Mouse (Mus musculus) CH12.LX (cell line): ENCODE measurements around the gene Igflr1. TPM values are rescaled to one million over a fixed set of nuclear protein-coding genes. Genes with fewer than 3 reads are reported as not detected.

Experiments used
- DNase-seq: peaks from one replicate; pipeline ENCODE4 v3.0.0-alpha.2; 2013; ENCODE audit errors: extremely low read depth
- H3K27ac ChIP-seq: 2 replicates; pipeline ENCODE4 v1.5.1; 2012; ENCODE audit warnings: low read depth, mild to moderate bottlenecking, control low read depth, moderate library complexity; ENCODE audit not compliant: insufficient read depth
- H3K27me3 ChIP-seq: replicated peaks from 2 replicates; pipeline ENCODE3; 2012; ENCODE audit warnings: inconsistent platforms
- H3K36me3 ChIP-seq, 2 experiments: replicated peaks in 1 of 2; 2 replicates each; pipeline versions ENCODE3 to v1.6.1; 2012; ENCODE audit warnings: inconsistent platforms in 1 of 2, low read length in 1 of 2, mild to moderate bottlenecking in 1 of 2, mixed read lengths in 1 of 2, moderate library complexity in 1 of 2; ENCODE audit not compliant: control insufficient read depth in 1 of 2, insufficient read depth in 1 of 2
- H3K4me1 ChIP-seq, 2 experiments: 2 replicates each; pipeline ENCODE4 v1.6.1; 2012; ENCODE audit warnings: inconsistent platforms in 1 of 2, moderate library complexity in 1 of 2; ENCODE audit not compliant: insufficient read depth in 2 of 2, control insufficient read depth in 1 of 2
- H3K4me2 ChIP-seq: 2 replicates; pipeline ENCODE4 v1.6.1; 2012; ENCODE audit warnings: low read depth, mild to moderate bottlenecking, control low read depth; ENCODE audit not compliant: poor library complexity, insufficient read depth, severe bottlenecking
- H3K4me3 ChIP-seq, 3 experiments: fragments of 150-350 bp in 1 of 3; sonication (generic) in 1 of 3; replicated peaks in 1 of 3; 2 replicates each; pipeline versions ENCODE3 to v1.5.1; 2011 to 2012; ENCODE audit warnings: low read depth in 2 of 3, low read length in 2 of 3, mild to moderate bottlenecking in 2 of 3, moderate library complexity in 2 of 3, control low read depth in 1 of 3, improper control_type of control experiment in 1 of 3, inconsistent platforms in 1 of 3, mixed read lengths in 1 of 3; ENCODE audit not compliant: poor library complexity in 1 of 3
- H3K79me2 ChIP-seq: replicated peaks from 2 replicates; pipeline ENCODE4 v1.6.1; 2012; ENCODE audit warnings: mild to moderate bottlenecking, moderate library complexity; ENCODE audit not compliant: control insufficient read depth, poor library complexity, insufficient read depth, severe bottlenecking; ENCODE audit errors: extremely low read depth
- H3K9ac ChIP-seq: 2 replicates; pipeline ENCODE4 v1.6.1; 2012; ENCODE audit warnings: low read depth, mild to moderate bottlenecking, control low read depth, moderate library complexity; ENCODE audit not compliant: insufficient read depth
- H3K9me3 ChIP-seq: replicated peaks from 2 replicates; pipeline ENCODE3; 2012; ENCODE audit warnings: low read length, inconsistent platforms, mixed read lengths
- BHLHE40 ChIP-seq: IDR thresholded peaks from 2 replicates; pipeline ENCODE4 v1.6.1; 2011; ENCODE audit warnings: mild to moderate bottlenecking, low read depth, low read length, improper control_type of control experiment
- CHD2 ChIP-seq: IDR thresholded peaks from 2 replicates; pipeline ENCODE4 v1.6.1; 2011; ENCODE audit warnings: low read length, improper control_type of control experiment
- CTCF ChIP-seq, 2 experiments: IDR thresholded peaks in 1 of 2; conservative IDR thresholded peaks in 1 of 2; 2 replicates each; pipeline ENCODE4 v1.5.1; 2011 to 2012; ENCODE audit warnings: low read depth in 2 of 2, low read length in 2 of 2, improper control_type of control experiment in 1 of 2, inconsistent platforms in 1 of 2, mild to moderate bottlenecking in 1 of 2, moderate library complexity in 1 of 2
- E2F4 ChIP-seq: IDR thresholded peaks from 2 replicates; pipeline ENCODE4 v1.6.1; 2011; ENCODE audit warnings: low read depth, low read length, improper control_type of control experiment; ENCODE audit not compliant: insufficient replicate concordance
- ELF1 ChIP-seq: IDR thresholded peaks from 2 replicates; pipeline ENCODE4 v1.6.1; 2014; ENCODE audit warnings: low read depth, mild to moderate bottlenecking, inconsistent platforms, low read length, improper control_type of control experiment
- EP300 ChIP-seq: IDR thresholded peaks from 2 replicates; pipeline ENCODE4 v1.6.1; 2011; ENCODE audit warnings: low read length, improper control_type of control experiment
- ETS1 ChIP-seq: conservative IDR thresholded peaks from 2 replicates; pipeline ENCODE4 v1.6.1; 2012; ENCODE audit warnings: low read depth, mild to moderate bottlenecking, inconsistent platforms, low read length, improper control_type of control experiment, moderate library complexity
- GABPA ChIP-seq: IDR thresholded peaks from 2 replicates; pipeline ENCODE4 v1.6.1; 2012; ENCODE audit warnings: low read depth, low read length, improper control_type of control experiment, inconsistent platforms; ENCODE audit not compliant: insufficient replicate concordance
- HCFC1 ChIP-seq: IDR thresholded peaks from 2 replicates; pipeline ENCODE4 v1.6.1; 2012; ENCODE audit warnings: low read depth, mild to moderate bottlenecking, inconsistent platforms, low read length, improper control_type of control experiment
- JUN ChIP-seq: IDR thresholded peaks from 2 replicates; pipeline ENCODE4 v1.6.1; 2011; ENCODE audit warnings: low read depth, mild to moderate bottlenecking, low read length, improper control_type of control experiment, moderate library complexity; ENCODE audit not compliant: insufficient read depth
- JUND ChIP-seq: conservative IDR thresholded peaks from 2 replicates; pipeline ENCODE4 v1.6.1; 2011; ENCODE audit warnings: low read depth, low read length, improper control_type of control experiment
- KAT2A ChIP-seq: IDR thresholded peaks from 2 replicates; pipeline ENCODE4 v1.6.1; 2012; ENCODE audit warnings: low read length, improper control_type of control experiment, inconsistent platforms; ENCODE audit not compliant: insufficient replicate concordance
- MAX ChIP-seq: IDR thresholded peaks from 2 replicates; pipeline ENCODE4 v1.6.1; 2011; ENCODE audit warnings: low read length, improper control_type of control experiment
- MAZ ChIP-seq: IDR thresholded peaks from 2 replicates; pipeline ENCODE4 v1.6.1; 2012; ENCODE audit warnings: low read depth, mild to moderate bottlenecking, inconsistent platforms, low read length, improper control_type of control experiment, moderate library complexity
- MXI1 ChIP-seq: IDR thresholded peaks from 2 replicates; pipeline ENCODE4 v1.6.1; 2011; ENCODE audit warnings: mild to moderate bottlenecking, low read depth, low read length, improper control_type of control experiment
- MYC ChIP-seq: IDR thresholded peaks from 2 replicates; pipeline ENCODE4 v1.6.1; 2011; ENCODE audit warnings: low read depth, mild to moderate bottlenecking, improper control_type of control experiment, low read length
- NELFE ChIP-seq: IDR thresholded peaks from 2 replicates; pipeline ENCODE4 v1.6.1; 2011; ENCODE audit warnings: low read depth, low read length, improper control_type of control experiment
- NRF1 ChIP-seq: IDR thresholded peaks from 2 replicates; pipeline ENCODE4 v1.6.1; 2014; ENCODE audit warnings: low read depth, mild to moderate bottlenecking, inconsistent platforms, low read length, improper control_type of control experiment, moderate library complexity
- PAX5 ChIP-seq: IDR thresholded peaks from 2 replicates; pipeline ENCODE4 v1.6.1; 2012; ENCODE audit warnings: low read length, inconsistent platforms, mixed read lengths
- POLR2A ChIP-seq: IDR thresholded peaks from 2 replicates; pipeline ENCODE4 v1.6.1; 2011; ENCODE audit warnings: low read depth, mild to moderate bottlenecking, improper control_type of control experiment, low read length
- POLR2AphosphoS2 ChIP-seq: IDR thresholded peaks from 2 replicates; pipeline ENCODE4 v1.6.1; 2011; ENCODE audit warnings: low read depth, low read length, improper control_type of control experiment
- RAD21 ChIP-seq: IDR thresholded peaks from 2 replicates; pipeline ENCODE4 v1.6.1; 2011; ENCODE audit warnings: low read depth, mild to moderate bottlenecking, low read length, improper control_type of control experiment, moderate library complexity
- RCOR1 ChIP-seq: conservative IDR thresholded peaks from 2 replicates; pipeline ENCODE4 v1.6.1; 2012; ENCODE audit warnings: low read depth, mild to moderate bottlenecking, inconsistent platforms, low read length, improper control_type of control experiment
- SIN3A ChIP-seq: IDR thresholded peaks from 2 replicates; pipeline ENCODE4 v1.6.1; 2012; ENCODE audit warnings: low read length, improper control_type of control experiment, inconsistent platforms
- SMC3 ChIP-seq: IDR thresholded peaks from 2 replicates; pipeline ENCODE4 v1.6.1; 2011; ENCODE audit warnings: low read depth, low read length, improper control_type of control experiment
- TBP ChIP-seq: conservative IDR thresholded peaks from 2 replicates; pipeline ENCODE4 v1.6.1; 2011; ENCODE audit warnings: low read depth, low read length, improper control_type of control experiment
- TCF12 ChIP-seq: IDR thresholded peaks from 2 replicates; pipeline ENCODE4 v1.6.1; 2014; ENCODE audit warnings: low read depth, mild to moderate bottlenecking, inconsistent platforms, low read length, improper control_type of control experiment
- USF2 ChIP-seq: conservative IDR thresholded peaks from 2 replicates; pipeline ENCODE4 v1.6.1; 2011; ENCODE audit warnings: low read depth, low read length, improper control_type of control experiment
- ZMIZ1 ChIP-seq: IDR thresholded peaks from 2 replicates; pipeline ENCODE4 v1.6.1; 2012; ENCODE audit warnings: low read depth, mild to moderate bottlenecking, inconsistent platforms, low read length, improper control_type of control experiment
- dilution Hi-C: fragments of 300-500 bp; cut with MboI; formaldehyde crosslinking; loops from 2 replicates; pipeline ENCODE4 v1.14.3; 2020; ENCODE audit warnings: low sequenced_read_pairs; ENCODE audit not compliant: extremely low pct_unique_long_range_greater_than_20kb, extremely low pct_ligation_motif_present
- in situ Hi-C: fragments of 300-500 bp; cut with MboI; formaldehyde crosslinking; loops from 3 replicates; pipeline ENCODE4 v1.14.3; 2019; ENCODE audit warnings: low sequenced_read_pairs, low pct_ligation_motif_present, low pct_unique_long_range_greater_than_20kb, mixed read lengths
- polyA plus RNA-seq: library from polyadenylated mRNA; unstranded; fragments of >175 nt; gene quantifications from 2 replicates; pipeline ENCODE4 v1.2.1, GENCODE M21; 2012; ENCODE audit warnings: low read depth; ENCODE audit not compliant: insufficient read length
- total RNA-seq, 2 experiments: library from RNA; depleted of rRNA; stranded (reverse); fragments of 300-350 nt in 1 of 2; fragments of >200 nt in 1 of 2; gene quantifications; 2 replicates each; pipeline ENCODE4 v1.2.3; 2012 to 2014

Gene Igflr1
- total and polyA plus RNA-seq, 3 experiments, result 1.3 TPM; not detected in 2

- Histone ChIP-seq H3K36me3 (peaks cover 0 to 31% of the 10 kb centered on the region in 2 experiments), H3K4me1 (peaks cover 23 to 29% of the 10 kb centered on the region in 2 experiments), H3K79me2 (peaks cover 3% of the 10 kb centered on the region), H3K9ac (peak overlapping the region; percentile 51), H3K27ac (peak overlapping the region; percentile 64), H3K4me2 (peak overlapping the region; percentile 52), H3K9me3 (peaks cover 3% of the 10 kb centered on the region), H3K27me3 (no peaks in the 10 kb centered on the region), H3K4me3 (peak overlapping the region in 2 of 3 experiments; percentile 23 to 60)
- TF ChIP-seq ETS1, result no peak
- TF ChIP-seq CTCF (conservative IDR thresholded peaks at IDR 0.05 in 1 of 2, IDR thresholded peaks at IDR 0.05 in 1 of 2; ENCODE audit: low read depth in 2 of 2, low read length in 2 of 2), result no peak
- TF ChIP-seq MAZ, result peak; percentile 69; the same call in 1 of the 2 replicates
- TF ChIP-seq RAD21, result no peak
- no peak for TF ChIP-seq CHD2
- TF ChIP-seq MXI1, result no peak
- TF ChIP-seq PAX5, result no peak
- TF ChIP-seq MAX, result no peak
- TF ChIP-seq POLR2A, result peak; percentile 40; the same call in 1 of the 2 replicates
- TF ChIP-seq POLR2AphosphoS2, result no peak
- peak; percentile 90 for TF ChIP-seq ELF1
- no peak for TF ChIP-seq TBP
- no peak for TF ChIP-seq USF2
- no peak for TF ChIP-seq GABPA
- TF ChIP-seq NRF1, result 0 out of 2 replicates have a peak, but pooled peaks have one; percentile 26
- TF ChIP-seq BHLHE40, result no peak
- TF ChIP-seq JUN, result no peak
- no peak for TF ChIP-seq NELFE
- TF ChIP-seq HCFC1, result peak; percentile 26; the same call in 1 of the 2 replicates
- TF ChIP-seq ZMIZ1, result no peak
- TF ChIP-seq EP300, result no peak
- TF ChIP-seq KAT2A, result no peak
- TF ChIP-seq SMC3, result no peak
- TF ChIP-seq SIN3A, result no peak
- TF ChIP-seq JUND, result no peak
- TF ChIP-seq RCOR1, result no peak
- peak; percentile 66 for TF ChIP-seq MYC
- TF ChIP-seq TCF12, result peak; percentile 58
- TF ChIP-seq E2F4, result no peak
- dilution Hi-C loops (no loop called here), in situ Hi-C loops (loop anchor here (5.0 kb wide), 1 partner anchor 48 kb away; the partner anchor contains the start of gene Lin37)
- DNase-seq, result no peak
Measured at GRCm38 (mm10) chr7:30604944-30605343, 39.7 kb downstream of the Igflr1 start.
